Mouse (Mus musculus): ENCODE measurements around the gene Cwc27.

DNA sequence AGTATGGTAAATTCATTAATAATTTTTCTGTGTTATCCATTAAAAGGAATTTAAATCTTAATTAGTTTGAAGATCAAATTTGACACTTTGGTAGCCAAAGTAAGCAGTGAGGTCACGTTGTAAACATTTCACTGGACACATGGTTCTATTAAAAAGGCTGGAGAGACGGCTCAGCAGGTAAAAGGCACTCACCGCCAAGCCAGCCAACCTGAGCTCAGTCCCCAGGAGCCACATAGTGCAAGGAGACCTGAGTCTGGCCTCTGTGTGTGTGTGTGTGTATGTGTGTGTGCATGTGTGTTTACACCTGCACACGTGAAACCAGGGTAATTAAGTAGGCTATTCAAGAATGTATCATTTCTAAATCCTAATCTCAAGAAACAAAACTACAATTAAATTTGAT, 54.5 kb downstream of the Cwc27 start:
- TF ChIP-seq CTCF (IDR thresholded peaks at IDR 0.05; ENCODE audit: control insufficient read depth, insufficient read depth, low read length): no peak
- no peak for TF ChIP-seq POLR2A (IDR thresholded peaks at IDR 0.05; ENCODE audit: borderline replicate concordance, control insufficient read depth, low read depth, low read length)

Data from bone marrow, adult 2 months (tissue).